Mouse (Mus musculus) myocyte (in vitro differentiated cells): Measurements from ENCODE around the gene Tacr2. TPM values are rescaled to one million over a fixed set of nuclear protein-coding genes. Genes with fewer than 3 reads are reported as not detected.

ENCODE experiments used
- H3K27me3 ChIP-seq: one replicate; pipeline ENCODE4 v1.6.1; 2011; ENCODE audit not compliant: control insufficient read depth, insufficient read depth, insufficient read length
- H3K36me3 ChIP-seq: one replicate; pipeline ENCODE4 v1.6.1; 2011; ENCODE audit not compliant: control insufficient read depth, insufficient read depth
- H3K4me2 ChIP-seq: one replicate; pipeline ENCODE4 v1.6.1; 2011; ENCODE audit warnings: low read depth, control low read depth
- H3K4me3 ChIP-seq: one replicate; pipeline ENCODE4 v1.5.1; 2011; ENCODE audit warnings: mild to moderate bottlenecking, control low read depth, moderate library complexity
- H3K79me2 ChIP-seq: one replicate; pipeline ENCODE4 v1.6.1; 2011; ENCODE audit not compliant: control insufficient read depth, insufficient read depth
- H3ac ChIP-seq: one replicate; pipeline ENCODE4 v1.6.1; 2011; ENCODE audit not compliant: control insufficient read depth, insufficient read length
- CEBPB ChIP-seq: IDR thresholded peaks from 2 replicates; pipeline ENCODE4 v1.6.1; 2011; ENCODE audit warnings: mild to moderate bottlenecking, moderate library complexity; ENCODE audit not compliant: poor library complexity, insufficient read depth, severe bottlenecking
- E2F4 ChIP-seq: IDR thresholded peaks from one replicate; pipeline ENCODE4 v1.6.1; 2011; ENCODE audit warnings: mild to moderate bottlenecking, control low read depth, moderate library complexity; ENCODE audit not compliant: insufficient read depth
- MAX ChIP-seq: IDR thresholded peaks from one replicate; pipeline ENCODE4 v1.6.1; 2011; ENCODE audit warnings: low read depth, mild to moderate bottlenecking, control low read depth
- MYOD1 ChIP-seq, 3 experiments: IDR thresholded peaks; one replicate each; pipeline ENCODE4 v1.6.1; 2011; ENCODE audit warnings: control low read depth in 2 of 3, low read depth in 2 of 3, mild to moderate bottlenecking in 2 of 3, moderate library complexity in 1 of 3; ENCODE audit not compliant: insufficient read length in 2 of 3, control insufficient read depth in 1 of 3
- MYOG ChIP-seq, 3 experiments: IDR thresholded peaks; one replicate each; pipeline ENCODE4 v1.6.1; 2011; ENCODE audit warnings: control low read depth in 2 of 3, low read depth in 2 of 3, mild to moderate bottlenecking in 2 of 3; ENCODE audit not compliant: insufficient read length in 2 of 3, control insufficient read depth in 1 of 3, insufficient read depth in 1 of 3
- POLR2A ChIP-seq: IDR thresholded peaks from one replicate; pipeline ENCODE4 v1.6.1; 2011; ENCODE audit warnings: low read depth, mild to moderate bottlenecking, control low read depth, moderate library complexity; ENCODE audit not compliant: insufficient read length
- POLR2AphosphoS2 ChIP-seq: IDR thresholded peaks from one replicate; pipeline ENCODE4 v1.6.1; 2011; ENCODE audit warnings: low read depth, control low read depth; ENCODE audit not compliant: insufficient read length
- REST ChIP-seq: IDR thresholded peaks from one replicate; pipeline ENCODE4 v1.6.1; 2011; ENCODE audit warnings: mild to moderate bottlenecking, control low read depth, moderate library complexity; ENCODE audit not compliant: insufficient read depth, insufficient read length
- SRF ChIP-seq: IDR thresholded peaks from one replicate; pipeline ENCODE4 v1.6.1; 2011; ENCODE audit warnings: low read depth; ENCODE audit not compliant: control insufficient read depth, insufficient read length
- TCF12 ChIP-seq: IDR thresholded peaks from one replicate; pipeline ENCODE4 v1.6.1; 2011; ENCODE audit warnings: mild to moderate bottlenecking, control low read depth; ENCODE audit not compliant: poor library complexity, insufficient read depth, severe bottlenecking
- TCF3 ChIP-seq: IDR thresholded peaks from one replicate; pipeline ENCODE4 v1.6.1; 2011; ENCODE audit warnings: low read depth, control low read depth; ENCODE audit not compliant: insufficient read length
- USF1 ChIP-seq: IDR thresholded peaks from one replicate; pipeline ENCODE4 v1.6.1; 2011; ENCODE audit warnings: low read depth, mild to moderate bottlenecking, control low read depth, moderate library complexity
- polyA plus RNA-seq: library from polyadenylated mRNA; unstranded; fragments of >200 nt; fragmentation: generic; extraction: Trizol; gene quantifications from one replicate; pipeline ENCODE4 v1.2.1, GENCODE M21; 2012; ENCODE audit warnings: missing spikeins

Tacr2 gene
- polyA plus RNA-seq, 1 experiment = 0.05 TPM

DNA sequence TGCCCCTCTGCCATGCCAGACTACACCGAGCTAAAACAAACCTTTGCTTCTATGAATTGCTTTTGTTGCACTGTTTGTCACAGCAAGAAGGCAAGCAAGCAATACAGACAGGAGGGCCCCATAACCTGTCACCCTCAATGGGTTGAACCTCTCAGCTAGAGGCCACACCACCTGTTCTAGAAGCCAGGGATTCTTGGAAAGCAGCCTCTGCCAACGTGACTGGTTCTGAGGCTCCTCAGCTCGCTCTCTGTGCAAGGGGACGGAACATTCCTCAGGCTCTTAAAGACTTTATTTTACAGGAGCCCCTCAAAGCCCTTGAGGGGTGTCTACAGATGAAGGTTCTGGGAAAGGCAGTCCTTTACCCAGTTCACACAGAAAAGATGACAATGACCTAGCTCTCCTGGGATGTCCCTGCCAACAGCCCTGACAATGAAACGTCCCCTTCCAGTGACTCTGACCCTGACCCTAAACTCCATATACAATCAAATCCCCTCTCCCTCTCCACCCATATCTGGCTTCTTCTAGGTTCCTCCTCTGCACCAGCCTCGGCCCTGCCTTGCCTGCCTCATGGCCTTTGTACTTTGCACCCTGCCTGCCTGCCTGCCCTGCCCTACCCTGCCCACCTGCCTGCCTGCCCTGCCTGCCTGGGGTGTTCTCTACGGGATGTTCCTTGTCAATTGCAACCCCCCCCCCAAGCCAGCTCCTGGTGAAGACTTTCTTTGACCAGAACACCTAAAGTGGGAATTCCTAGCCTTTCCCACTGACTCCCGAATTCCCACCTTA lies 31.3 kb upstream of the Tacr2 start:
- H3K4me2 ChIP-seq = no peak overlapping the region
- H3K79me2 ChIP-seq = no peaks in the 10 kb centered on the region
- no peak overlapping the region for H3K4me3 ChIP-seq
- no peaks in the 10 kb centered on the region for H3K27me3 ChIP-seq
- no peaks in the 10 kb centered on the region for H3K36me3 ChIP-seq
- TF ChIP-seq MAX = no peak
- TF ChIP-seq MYOD1 (IDR thresholded peaks at IDR 0.05; ENCODE audit: control insufficient read depth in 1 of 3, insufficient read length in 2 of 3, low read depth in 2 of 3) = peak in 1 of 3 experiments; percentile 19
- no peak overlapping the region for H3ac ChIP-seq

DNA sequence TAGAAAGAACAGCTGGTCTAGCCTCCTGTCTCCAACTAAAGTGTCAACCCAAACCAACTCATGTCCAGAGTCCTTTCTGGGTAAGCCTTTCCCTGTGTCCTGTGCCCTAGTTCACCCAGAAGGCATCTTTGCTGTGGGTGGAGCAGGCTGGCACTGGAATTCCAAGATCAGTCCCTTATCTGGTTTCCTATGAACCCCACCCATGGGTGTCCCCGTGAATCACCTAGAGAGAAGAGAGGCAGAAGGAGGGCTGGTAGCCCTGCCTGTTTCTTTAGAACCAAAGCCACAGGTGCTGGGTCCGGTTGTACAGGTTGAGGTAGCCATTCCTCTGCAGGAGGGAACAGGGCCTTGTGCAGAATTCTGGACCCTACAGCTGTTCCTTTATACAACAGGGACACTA lies 30.6 kb upstream of the Tacr2 start:
- TF ChIP-seq MAX (no peak), MYOG (IDR thresholded peaks at IDR 0.05; ENCODE audit: control insufficient read depth in 1 of 3, insufficient read depth in 1 of 3, insufficient read length in 2 of 3, low read depth in 2 of 3) (no peak), SRF (no peak), POLR2A (no peak)
- Histone ChIP-seq H3K27me3 (no peaks in the 10 kb centered on the region), H3ac (no peak overlapping the region), H3K4me2 (no peak overlapping the region), H3K36me3 (no peaks in the 10 kb centered on the region), H3K79me2 (no peaks in the 10 kb centered on the region), H3K4me3 (no peak overlapping the region)

DNA sequence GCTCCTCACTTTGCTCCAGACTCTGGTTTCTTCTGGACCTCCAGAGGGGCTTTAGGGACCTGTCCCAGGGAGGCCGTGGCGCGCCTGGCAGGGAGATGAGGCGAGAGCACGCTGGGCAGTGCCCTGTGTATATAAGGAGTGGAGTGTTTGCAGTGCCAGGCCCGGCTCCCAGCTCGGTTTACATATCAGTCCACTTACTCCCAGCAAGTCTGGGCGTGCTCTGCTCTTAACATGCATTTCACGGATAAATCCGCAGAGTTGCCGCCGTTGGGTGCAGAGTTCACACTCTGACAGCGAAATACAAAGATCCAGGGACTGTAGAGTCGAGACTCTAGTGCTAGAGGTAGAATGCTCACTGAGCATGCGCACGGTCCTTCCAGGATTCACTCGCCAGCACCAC lies 29.5 kb upstream of the Tacr2 start:
- H3K4me3 ChIP-seq = no peak overlapping the region
- no peaks in the 10 kb centered on the region for H3K36me3 ChIP-seq
- no peaks in the 10 kb centered on the region for H3K27me3 ChIP-seq
- H3K79me2 ChIP-seq = no peaks in the 10 kb centered on the region
- no peak overlapping the region for H3ac ChIP-seq
- no peak for TF ChIP-seq E2F4
- no peak for TF ChIP-seq MYOD1 (IDR thresholded peaks at IDR 0.05; ENCODE audit: control insufficient read depth in 1 of 3, insufficient read length in 2 of 3, low read depth in 2 of 3)
- no peak for TF ChIP-seq CEBPB
- no peak for TF ChIP-seq SRF
- no peak for TF ChIP-seq TCF12
- TF ChIP-seq POLR2A = no peak
- no peak for TF ChIP-seq REST
- no peak overlapping the region for H3K4me2 ChIP-seq

DNA sequence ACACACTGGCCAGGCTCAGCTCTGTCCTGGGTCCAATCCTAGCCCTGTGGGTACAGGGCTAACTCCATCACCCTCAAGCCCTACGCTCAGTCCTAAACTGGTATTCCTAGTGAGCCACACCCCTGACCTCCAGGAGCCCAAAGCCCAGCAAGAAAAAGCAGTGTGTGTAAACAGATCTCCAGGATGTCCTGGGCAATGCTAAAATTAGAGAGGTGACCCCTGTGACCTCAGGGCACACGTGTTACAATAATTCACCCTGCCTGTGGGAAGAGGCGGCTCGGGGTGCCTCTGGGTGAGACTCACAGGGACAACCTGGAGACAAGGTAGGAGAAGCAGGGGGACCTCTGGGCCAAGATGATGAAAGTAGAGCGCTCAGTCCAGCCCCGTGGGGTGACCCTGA lies 28.0 kb upstream of the Tacr2 start:
- Histone ChIP-seq H3K4me3 (no peak overlapping the region), H3K79me2 (peaks cover 3% of the 10 kb centered on the region), H3K4me2 (no peak overlapping the region), H3K27me3 (no peaks in the 10 kb centered on the region), H3ac (no peak overlapping the region), H3K36me3 (no peaks in the 10 kb centered on the region)
- TF ChIP-seq SRF (no peak), USF1 (no peak)

DNA sequence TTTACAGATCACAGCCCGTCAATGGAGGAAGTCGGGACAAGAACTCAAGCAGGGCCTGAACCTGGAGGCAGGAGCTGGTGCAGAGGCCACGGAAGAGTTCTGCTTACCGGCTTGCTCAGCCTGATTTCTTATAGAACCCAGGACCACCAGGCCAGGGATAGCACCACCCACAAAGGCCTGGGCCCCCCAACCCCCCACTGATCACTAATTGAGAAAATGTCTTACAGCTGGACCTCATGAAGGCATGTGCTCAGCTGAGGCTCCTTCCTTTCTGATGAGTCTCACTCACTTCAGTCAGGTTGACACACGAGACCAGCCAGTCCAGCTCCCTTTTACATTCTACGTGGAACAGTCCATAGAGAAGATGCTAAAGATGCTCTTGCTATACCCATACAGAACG lies 26.4 kb upstream of the Tacr2 start:
- no peak overlapping the region for H3ac ChIP-seq
- TF ChIP-seq MAX = no peak
- no peak for TF ChIP-seq REST
- TF ChIP-seq USF1 = no peak
- no peak for TF ChIP-seq CEBPB
- TF ChIP-seq POLR2A = no peak
- no peak for TF ChIP-seq E2F4
- no peak for TF ChIP-seq TCF3
- no peak for TF ChIP-seq POLR2AphosphoS2
- TF ChIP-seq TCF12 = no peak
- TF ChIP-seq MYOD1 (IDR thresholded peaks at IDR 0.05; ENCODE audit: control insufficient read depth in 1 of 3, insufficient read length in 2 of 3, low read depth in 2 of 3) = no peak
- no peak for TF ChIP-seq SRF
- H3K4me3 ChIP-seq = no peak overlapping the region
- peaks cover 3% of the 10 kb centered on the region for H3K79me2 ChIP-seq
- H3K27me3 ChIP-seq = no peaks in the 10 kb centered on the region
- H3K4me2 ChIP-seq = no peak overlapping the region
- H3K36me3 ChIP-seq = no peaks in the 10 kb centered on the region

DNA sequence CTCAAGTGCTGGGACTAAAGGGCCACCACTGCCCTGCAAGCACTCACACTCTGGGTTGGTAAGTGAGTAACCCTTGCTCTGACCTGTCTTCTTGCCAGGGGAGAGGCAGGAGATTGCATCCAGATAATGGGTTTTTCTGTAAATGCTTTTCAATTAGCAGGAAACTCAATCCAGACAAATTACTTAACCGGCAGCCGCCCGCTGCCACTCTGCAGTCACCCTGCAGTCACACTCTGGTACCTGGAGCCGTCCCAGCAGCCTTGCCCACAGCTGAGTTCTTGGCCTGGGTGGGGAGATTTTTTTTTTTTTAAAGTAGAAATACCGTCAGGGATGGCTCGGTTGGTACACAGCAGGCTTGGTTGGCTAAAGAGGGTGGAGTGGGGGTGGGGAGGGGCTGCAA lies 24.1 kb upstream of the Tacr2 start:
- Histone ChIP-seq H3K36me3 (no peaks in the 10 kb centered on the region), H3ac (no peak overlapping the region), H3K79me2 (peaks cover 3% of the 10 kb centered on the region), H3K27me3 (no peaks in the 10 kb centered on the region), H3K4me2 (no peak overlapping the region), H3K4me3 (no peak overlapping the region)
- TF ChIP-seq TCF3 (no peak), POLR2A (no peak), SRF (no peak), CEBPB (no peak), USF1 (no peak), MYOD1 (IDR thresholded peaks at IDR 0.05; ENCODE audit: control insufficient read depth in 1 of 3, insufficient read length in 2 of 3, low read depth in 2 of 3) (no peak), TCF12 (no peak)
